Mouse (Mus musculus) ES-Bruce4 (cell line): Measurements from ENCODE around the gene Gpx8.

Experiments used
- CTCF ChIP-seq: IDR thresholded peaks from one replicate; pipeline ENCODE4 v1.8.1; 2011; ENCODE audit warnings: low read depth, low read length
- EP300 ChIP-seq: IDR thresholded peaks from 2 replicates; pipeline ENCODE4 v1.6.1; 2011; ENCODE audit warnings: low read depth, low read length; ENCODE audit not compliant: insufficient read depth

DNA sequence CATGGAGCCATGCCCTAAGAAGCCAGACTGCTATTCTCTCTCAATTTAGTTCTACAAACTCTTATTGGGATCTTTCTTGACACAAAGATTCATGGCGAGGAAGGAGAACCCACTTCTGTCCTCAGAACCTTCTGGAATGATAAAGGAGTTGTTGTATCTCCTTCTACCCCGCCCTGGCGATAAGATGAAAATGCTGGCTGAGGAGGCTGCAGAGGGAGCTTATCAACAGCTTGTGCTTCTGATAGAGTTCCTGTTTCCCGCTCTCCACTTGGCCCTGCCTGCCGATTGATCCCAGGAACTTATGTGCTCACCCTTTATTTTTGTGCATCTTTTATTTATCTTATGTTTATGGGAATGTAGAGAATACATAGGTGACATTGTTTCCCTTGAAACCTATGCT lies 38.5 kb upstream of the Gpx8 start:
- TF ChIP-seq CTCF (no peak), EP300 (no peak)
